Mouse (Mus musculus) heart, postnatal 0 days (tissue): ENCODE measurements around the gene Jpt1. TPM values are rescaled to one million over a fixed set of nuclear protein-coding genes. Genes with fewer than 3 reads are reported as not detected.

ENCODE experiments used
- ATAC-seq: fragments of 200-750 bp; cut with Nextera tagmentation; 2 replicates; pipeline ENCODE4 v1.8.0; 2017; ENCODE audit warnings: low read depth, moderate number of reproducible peaks, moderate library complexity; ENCODE audit not compliant: insufficient read depth
- DNase-seq: peaks from one replicate; pipeline ENCODE4 v3.0.0-alpha.2; 2016; ENCODE audit warnings: low spot score
- H3K27ac ChIP-seq: fragments of 300-500 bp; sonication (generic); 2 replicates; pipeline ENCODE4 v1.5.1; 2014; ENCODE audit warnings: low read depth, mild to moderate bottlenecking
- H3K27me3 ChIP-seq: fragments of 300-500 bp; sonication (generic); 2 replicates; pipeline ENCODE4 v1.6.1; 2014; ENCODE audit warnings: low read length, mixed read lengths; ENCODE audit not compliant: control insufficient read depth, insufficient read depth
- H3K36me3 ChIP-seq: fragments of 300-500 bp; sonication (generic); replicated peaks from 2 replicates; pipeline ENCODE4 v1.6.1; 2014; ENCODE audit warnings: low read length, mixed read lengths; ENCODE audit not compliant: control insufficient read depth, insufficient read depth
- H3K4me1 ChIP-seq: fragments of 300-500 bp; sonication (generic); 2 replicates; pipeline ENCODE4 v1.6.1; 2014; ENCODE audit warnings: antibody characterized with exemption; ENCODE audit not compliant: control insufficient read depth, insufficient read depth
- H3K4me2 ChIP-seq: fragments of 300-500 bp; sonication (generic); 2 replicates; pipeline ENCODE4 v1.6.1; 2014; ENCODE audit warnings: low read depth, mild to moderate bottlenecking, low read length, moderate library complexity
- H3K4me3 ChIP-seq: fragments of 300-500 bp; sonication (generic); 2 replicates; pipeline ENCODE4 v1.5.1; 2014; ENCODE audit warnings: low read depth, low read length
- H3K9ac ChIP-seq: fragments of 300-500 bp; sonication (generic); replicated peaks from 2 replicates; pipeline ENCODE4 v1.6.1; 2014; ENCODE audit warnings: low read depth, low read length, mixed read lengths
- H3K9me3 ChIP-seq: fragments of 300-500 bp; sonication (generic); replicated peaks from 2 replicates; pipeline ENCODE4 v1.6.1; 2016; ENCODE audit warnings: low read length; ENCODE audit not compliant: control insufficient read depth
- CTCF ChIP-seq: IDR thresholded peaks from 2 replicates; pipeline ENCODE4 v1.5.1; 2016; ENCODE audit warnings: antibody characterized with exemption, control low read depth, low read depth
- EP300 ChIP-seq: IDR thresholded peaks from 2 replicates; pipeline ENCODE4 v1.6.1; 2016; ENCODE audit warnings: antibody characterized with exemption, low read depth
- WGBS: fragments of 180-500 bp; shearing (Covaris S2); extraction: QIAGEN DNeasy Blood & Tissue Kit; methylation state at CpG from one replicate; pipeline ENCODE4 v1.1.7; 2014; 5-methylcytosine and 5-hydroxymethylcytosine counted together
- polyA plus RNA-seq: library from polyadenylated mRNA; unstranded; fragments of >200 nt; fragmentation: Nextera tagmentation; extraction: Ambion mirVana; gene quantifications from 2 replicates; pipeline ENCODE4 v1.2.1, GENCODE M21; 2015
- total RNA-seq: library from RNA; depleted of rRNA; stranded (reverse); fragments of >200 nt; gene quantifications from 2 replicates; pipeline ENCODE4 v1.2.3, GENCODE M21; 2014; ENCODE audit warnings: low replicate concordance; rRNA removed

Gene Jpt1
- 433 and 473 TPM in 2 replicates for total RNA-seq
- polyA plus RNA-seq = 496 and 503 TPM in 2 replicates

- no peaks in the 10 kb centered on the region for H3K27me3 ChIP-seq
- H3K4me1 ChIP-seq = peaks cover 28% of the 10 kb centered on the region
- no peaks in the 10 kb centered on the region for H3K9me3 ChIP-seq
- peak; percentile 99 for DNase-seq
- H3K36me3 ChIP-seq = no peaks in the 10 kb centered on the region
- H3K4me2 ChIP-seq = peak within 1 kb of the TSS; percentile 86
- peak within 1 kb of the TSS; percentile 88 for H3K27ac ChIP-seq
- TF ChIP-seq CTCF (no peak), EP300 (peak; percentile 87; the same call in 1 of the 2 replicates)
- ATAC-seq = peak; percentile 96
- peak within 1 kb of the TSS; percentile 90 for H3K4me3 ChIP-seq
- H3K9ac ChIP-seq = peak within 1 kb of the TSS; percentile 93
- 0% methylated on average over 24 of the region's 24 CpGs for WGBS
These were observed at the start of gene Jpt1 for GRCm38 (mm10) chr11:115514238-115514663. Jpt1 (minus strand) TSS chr11:115514387.

GRCm38 (mm10) chr11:115563406-115563805 lies 49.2 kb upstream of the Jpt1 start:
- H3K4me2 ChIP-seq = peak overlapping the region; percentile 78
- peaks cover 10% of the 10 kb centered on the region for H3K4me1 ChIP-seq
- DNase-seq (no peak), ATAC-seq (no peak)
- 38% methylated on average over 4 of the region's 4 CpGs for WGBS
- no peak overlapping the region for H3K9ac ChIP-seq
- peak overlapping the region; percentile 67 for H3K4me3 ChIP-seq
- no peak overlapping the region for H3K27ac ChIP-seq
- peaks cover 22% of the 10 kb centered on the region for H3K36me3 ChIP-seq
- no peaks in the 10 kb centered on the region for H3K27me3 ChIP-seq
- TF ChIP-seq EP300 (no peak), CTCF (no peak)
- no peaks in the 10 kb centered on the region for H3K9me3 ChIP-seq

- TF ChIP-seq CTCF = no peak
These were observed 41.5 kb upstream of the Jpt1 start for GRCm38 (mm10) chr11:115555717-115556116.

GRCm38 (mm10) chr11:115552783-115553182 lies 38.6 kb upstream of the Jpt1 start:
- Histone ChIP-seq H3K9ac (no peak overlapping the region), H3K27me3 (no peaks in the 10 kb centered on the region), H3K27ac (no peak overlapping the region), H3K4me3 (no peak overlapping the region), H3K36me3 (no peaks in the 10 kb centered on the region), H3K9me3 (0 out of 2 replicates have a peak, but pooled peaks cover 7% of the 10 kb centered on the region), H3K4me2 (no peak overlapping the region), H3K4me1 (no peaks in the 10 kb centered on the region)
- DNase-seq (no peak), ATAC-seq (no peak)
- TF ChIP-seq CTCF = peak; percentile 41
- TF ChIP-seq EP300 = no peak
- WGBS = 58% methylated on average over 4 of the region's 4 CpGs

More at GRCm38 (mm10) chr11:115555717-115556116, 41.5 kb upstream of the Jpt1 start:
- Histone ChIP-seq H3K36me3 (no peaks in the 10 kb centered on the region), H3K4me2 (no peak overlapping the region), H3K4me3 (no peak overlapping the region), H3K9ac (no peak overlapping the region), H3K27me3 (no peaks in the 10 kb centered on the region), H3K27ac (no peak overlapping the region), H3K4me1 (no peaks in the 10 kb centered on the region), H3K9me3 (no peaks in the 10 kb centered on the region)
- no peak for ATAC-seq
- WGBS = 74% methylated on average over 17 of the region's 17 CpGs
- no peak for DNase-seq

GRCm38 (mm10) chr11:115543571-115543970 lies 29.4 kb upstream of the Jpt1 start:
- H3K27ac ChIP-seq = no peak overlapping the region
- H3K36me3 ChIP-seq = no peaks in the 10 kb centered on the region
- DNase-seq (no peak), ATAC-seq (no peak)
- H3K9me3 ChIP-seq = no peaks in the 10 kb centered on the region
- no peak overlapping the region for H3K4me2 ChIP-seq
- WGBS = 61% methylated on average over 4 of the region's 4 CpGs
- no peaks in the 10 kb centered on the region for H3K4me1 ChIP-seq
- no peak overlapping the region for H3K4me3 ChIP-seq
- no peak overlapping the region for H3K9ac ChIP-seq
- TF ChIP-seq CTCF (no peak), EP300 (no peak)
- no peaks in the 10 kb centered on the region for H3K27me3 ChIP-seq

GRCm38 (mm10) chr11:115538045-115538444 lies 23.9 kb upstream of the Jpt1 start:
- H3K4me2 ChIP-seq = no peak overlapping the region
- TF ChIP-seq CTCF = no peak
- TF ChIP-seq EP300 = no peak
- no peaks in the 10 kb centered on the region for H3K9me3 ChIP-seq
- H3K4me3 ChIP-seq = no peak overlapping the region
- ATAC-seq = no peak
- DNase-seq = no peak
- WGBS = 61% methylated on average over 2 of the region's 2 CpGs
- peaks cover 7% of the 10 kb centered on the region for H3K4me1 ChIP-seq
- H3K36me3 ChIP-seq = peaks cover 6% of the 10 kb centered on the region
- H3K27me3 ChIP-seq = no peaks in the 10 kb centered on the region
- H3K27ac ChIP-seq = no peak overlapping the region
- H3K9ac ChIP-seq = no peak overlapping the region
